12 mouse cellular contexts compared by ENCODE assay signal in the genomic region with DNA sequence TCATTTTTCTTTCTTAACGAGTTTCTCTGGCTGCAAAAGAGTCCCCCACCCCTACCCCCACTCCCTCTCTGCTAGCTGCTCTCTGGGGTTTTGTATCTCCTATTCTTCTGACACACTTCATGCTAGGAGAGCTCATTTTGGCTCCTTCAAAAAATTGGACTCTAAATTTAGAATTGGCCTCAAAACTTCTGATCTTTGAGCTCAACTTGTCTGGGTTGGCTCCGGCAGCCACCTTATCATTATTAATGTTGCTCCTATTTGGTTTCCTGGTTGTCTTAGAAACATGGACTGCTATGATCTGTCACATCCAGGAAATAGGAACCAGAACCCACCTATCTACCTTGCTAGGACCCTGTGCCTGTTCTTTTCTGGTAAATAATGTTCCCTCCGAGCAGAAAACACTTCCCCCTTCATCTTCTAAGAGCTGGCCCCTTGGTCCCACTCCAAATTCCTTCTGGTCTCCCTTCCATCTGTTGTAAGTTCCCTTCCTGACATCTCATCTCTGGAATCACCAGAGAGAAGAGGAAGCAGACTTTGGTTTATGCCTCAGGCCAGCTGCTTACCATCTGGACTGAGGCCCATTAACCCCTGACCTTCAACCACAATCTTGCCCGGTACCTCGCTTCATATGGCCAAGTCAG. TPM values are rescaled to one million over a fixed set of nuclear protein-coding genes. Genes with fewer than 3 reads are reported as not detected.
DNase-seq lines count a peak whose midpoint lies in the region; ATAC-seq and TF ChIP-seq lines count a peak whose summit lies in the region.
"Had no signal": no experiment of that assay in that cellular context is flagged by ENCODE, and none has a peak within 500 bp of the region (broad histone marks: within the 10 kb centered on the region; RNA-seq: fewer than 3 reads in every experiment).

No protein-coding gene starts in this region.

- 0 out of 2 replicates have a peak, but pooled peaks cover 12% of the 10 kb centered on the region for H3K4me1 ChIP-seq in kidney, postnatal 0 days (replicated peaks; ENCODE audit: insufficient read depth, low read length)
- peaks cover 29% of the 10 kb centered on the region for H3K4me1 ChIP-seq in stomach, embryonic 15.5 days
- H3K4me1 ChIP-seq in hindbrain, embryonic 11.5 days (replicated peaks; ENCODE audit: control insufficient read depth, insufficient read depth, low read length) = no peaks in the 10 kb centered on the region

- H3K36me3 ChIP-seq in kidney, postnatal 0 days (ENCODE audit: insufficient read depth, low read length) = no peaks in the 10 kb centered on the region
- no peaks in the 10 kb centered on the region for H3K36me3 ChIP-seq in stomach, embryonic 15.5 days
- H3K36me3 ChIP-seq in hindbrain, embryonic 11.5 days (ENCODE audit: control insufficient read depth, insufficient read depth, low read length) = no peaks in the 10 kb centered on the region

- H3K9me3 ChIP-seq in kidney, postnatal 0 days (replicated peaks; ENCODE audit: low read length) = no peaks in the 10 kb centered on the region
- no peaks in the 10 kb centered on the region for H3K9me3 ChIP-seq in stomach, embryonic 15.5 days
- H3K9me3 ChIP-seq in hindbrain, embryonic 11.5 days (ENCODE audit: control insufficient read depth, low read length) = no peaks in the 10 kb centered on the region

- no peak overlapping the region for H3K4me3 ChIP-seq in kidney, postnatal 0 days (replicated peaks; ENCODE audit: low read depth, low read length)
- H3K4me3 ChIP-seq in stomach, embryonic 15.5 days (replicated peaks) = no peak overlapping the region
- H3K4me3 ChIP-seq in hindbrain, embryonic 11.5 days (ENCODE audit: low read depth, low read length) = no peak overlapping the region

- ATAC-seq in kidney, postnatal 0 days (replicated peaks; ENCODE audit: low FRiP score, low read depth) = no peak; the same call in 1 of the 2 replicates
- ATAC-seq in stomach, embryonic 15.5 days (ENCODE audit: insufficient read depth, low FRiP score, low read depth) = peak; percentile 41; the same call in 1 of the 2 replicates
- ATAC-seq in hindbrain, embryonic 11.5 days (ENCODE audit: low FRiP score) = no peak
- ATAC-seq: liver, postnatal 0 days had no signal

- H3K9ac ChIP-seq in kidney, postnatal 0 days (ENCODE audit: low read depth, low read length) = no peak overlapping the region
- no peak overlapping the region for H3K9ac ChIP-seq in stomach, embryonic 15.5 days
- no peak overlapping the region for H3K9ac ChIP-seq in hindbrain, embryonic 11.5 days (ENCODE audit: low read depth, low read length)
- H3K9ac ChIP-seq: liver, postnatal 0 days had no signal

- 31% methylated on average over 5 of the region's 5 CpGs for WGBS in kidney, postnatal 0 days
- WGBS in stomach, embryonic 15.5 days = 23% methylated on average over 5 of the region's 5 CpGs
- WGBS in hindbrain, embryonic 11.5 days = 50% methylated on average over 5 of the region's 5 CpGs

- DNase-seq in kidney, postnatal 0 days (ENCODE audit: low spot score) = peak; percentile 87
- no peak for DNase-seq in kidney, adult 18-20 months
- peak; percentile 36 for DNase-seq in heart, adult 8-10 months (ENCODE audit: low spot score)
- peak; percentile 67 to 71 for DNase-seq in kidney, postnatal 4 days
- no peak for DNase-seq in right cerebral cortex, postnatal 25 days
- no peak for DNase-seq in hindbrain, embryonic 11.5 days (ENCODE audit: low spot score)
- DNase-seq: layer of hippocampus, adult 9-11 months; liver, postnatal 0 days; retina, postnatal 1 day had no signal

- peak overlapping the region; percentile 84 for H3K27ac ChIP-seq in kidney, postnatal 0 days
- H3K27ac ChIP-seq in stomach, embryonic 15.5 days = peak overlapping the region; percentile 81
- no peak overlapping the region for H3K27ac ChIP-seq in hindbrain, embryonic 11.5 days (ENCODE audit: low read depth, low read length)

- H3K4me2 ChIP-seq in kidney, postnatal 0 days (ENCODE audit: low read length) = no peak overlapping the region
- no peak overlapping the region for H3K4me2 ChIP-seq in stomach, embryonic 15.5 days
- no peak overlapping the region for H3K4me2 ChIP-seq in hindbrain, embryonic 11.5 days (replicated peaks; ENCODE audit: low read depth, low read length)

- TF ChIP-seq CTCF in kidney, postnatal 0 days (IDR thresholded peaks at IDR 0.05; ENCODE audit: low read depth) = no peak

- H3K27me3 ChIP-seq in kidney, postnatal 0 days (ENCODE audit: insufficient read depth, low read length) = no peaks in the 10 kb centered on the region
- H3K27me3 ChIP-seq in stomach, embryonic 15.5 days (replicated peaks) = no peaks in the 10 kb centered on the region
- H3K27me3 ChIP-seq in hindbrain, embryonic 11.5 days (ENCODE audit: control insufficient read depth, insufficient read depth, low read length) = no peaks in the 10 kb centered on the region

RNA-seq across cellular contexts. Expression of gene Ccdc42, which starts 26.4 kb away (rescaled TPM):
- 2.9 and 3.0 TPM in 2 replicates for polyA plus RNA-seq in kidney, postnatal 0 days (2015; fragmentation: Nextera tagmentation; extraction: Ambion mirVana)
- not detected for total RNA-seq in heart, adult 8-10 months (2022)
- polyA plus RNA-seq in stomach, embryonic 15.5 days (2015; fragmentation: Nextera tagmentation; extraction: Ambion mirVana) = 0.42 and 0.50 TPM in 2 replicates
- polyA plus RNA-seq in hindbrain, embryonic 11.5 days (2014; fragmentation: Nextera tagmentation; extraction: Ambion mirVana) = 1.4 and 1.6 TPM in 2 replicates
- total RNA-seq: CH12.LX; heart, postnatal 36 days had no signal
- polyA plus RNA-seq: liver, postnatal 0 days had no signal

RNA-seq across cellular contexts. Expression of gene Mfsd6l, which starts 57.2 kb away (rescaled TPM):
- 4.3 and 4.7 TPM in 2 replicates for polyA plus RNA-seq in kidney, postnatal 0 days (2015; fragmentation: Nextera tagmentation; extraction: Ambion mirVana)
- total RNA-seq in heart, adult 8-10 months (2022) = under 1 TPM in 3 of 4 experiments, not detected in 1; 0.11 to 0.25 (median 0.16) TPM
- polyA plus RNA-seq in stomach, embryonic 15.5 days (2015; fragmentation: Nextera tagmentation; extraction: Ambion mirVana) = 2.2 and 3.2 TPM in 2 replicates
- polyA plus RNA-seq in hindbrain, embryonic 11.5 days (2014; fragmentation: Nextera tagmentation; extraction: Ambion mirVana) = 0.10 TPM in 1 of 2 replicates, not detected in the other
- total RNA-seq: heart, postnatal 36 days had no signal

Comparison
In these comparisons a context has a peak if more than half of its experiments do, and no peak if none do; other contexts are left out.
1. DNase-seq: peak in kidney, postnatal 0 days (single experiment), heart, adult 8-10 months (single experiment) and kidney, postnatal 4 days (2 of 2); none in kidney, adult 18-20 months (single experiment), right cerebral cortex, postnatal 25 days (single experiment) and hindbrain, embryonic 11.5 days (single experiment).